Mouse (Mus musculus): ENCODE measurements around the gene Naaladl1. TPM values are rescaled to one million over a fixed set of nuclear protein-coding genes. Genes with fewer than 3 reads are reported as not detected.
"Not testable (repeated sequence)": the region's sequence is repeated elsewhere in the genome, so short reads cannot be mapped to it uniquely, and the experiment has no call there.

Naaladl1 gene
- total RNA-seq, 2 experiments from 2014 or later: 0.73 to 1.1 TPM

DNA sequence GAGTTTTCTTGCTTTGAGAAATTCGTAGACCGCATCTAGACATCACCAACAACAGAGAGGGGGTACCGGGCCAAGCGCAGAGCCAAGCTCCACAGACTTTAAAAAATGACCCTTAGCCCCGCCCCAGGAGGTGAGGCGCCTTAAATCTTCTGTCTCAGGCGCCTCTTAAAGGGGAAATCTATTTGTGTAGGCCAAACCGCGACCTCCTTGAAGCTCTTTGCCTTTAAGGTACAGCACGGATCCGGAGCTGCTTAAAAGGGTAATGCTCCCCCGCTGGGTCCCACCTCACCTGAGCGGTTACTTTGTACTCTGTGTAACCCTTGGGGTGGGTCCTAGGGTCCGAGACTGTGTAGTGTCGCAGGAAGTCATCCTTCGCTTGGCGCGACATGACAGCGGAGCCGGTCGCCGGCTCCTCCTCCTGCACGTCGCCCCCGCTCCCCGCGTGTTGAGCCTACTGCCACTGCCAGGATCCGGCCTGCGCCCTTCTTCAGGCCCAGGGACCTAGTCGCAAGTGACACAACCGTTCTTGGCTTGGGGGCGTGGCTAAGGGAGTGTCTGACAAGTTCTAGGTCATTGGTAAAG, 22.3 kb downstream of the Naaladl1 start, which contains the start of gene Snx15:
Gene Snx15, minus strand, starts transcription at position 545 of the 582 bp plus-strand sequence.
- peak; percentile 70 to 92 for DNase-seq (ENCODE audit: low spot score in 2 of 2)

DNA sequence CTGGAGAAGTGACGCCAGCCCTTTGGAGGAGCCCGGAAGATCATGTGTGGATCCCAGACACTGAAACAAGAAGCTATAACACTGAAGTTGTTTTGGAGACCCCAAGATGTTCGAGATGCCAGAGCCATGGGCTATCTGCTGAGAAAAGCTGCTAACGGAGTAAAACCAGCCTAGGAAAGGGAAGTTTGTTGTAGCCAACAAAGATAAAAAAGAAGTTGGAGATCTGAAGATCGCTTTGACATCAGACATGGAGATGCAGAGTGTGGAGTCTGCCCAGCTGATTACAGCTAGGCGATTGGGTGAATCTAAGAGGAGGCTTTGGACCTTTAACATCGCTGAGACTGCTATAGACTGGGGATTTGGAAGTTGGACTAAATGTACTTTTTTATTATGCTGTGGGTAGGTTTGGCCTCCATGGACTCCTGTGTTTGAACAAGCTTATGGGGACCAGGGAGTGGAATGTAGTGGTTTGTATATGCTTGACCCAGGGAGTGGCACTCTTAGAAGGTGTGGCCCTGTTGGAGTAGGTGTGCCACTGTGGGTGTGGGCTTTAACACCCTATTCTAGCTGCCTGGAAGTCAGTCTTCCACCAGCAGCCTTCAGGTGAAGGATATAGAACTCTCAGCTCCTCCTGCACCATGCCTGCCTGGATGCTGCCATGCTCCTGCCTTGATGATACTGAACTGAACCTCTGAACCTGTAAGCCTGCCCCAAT, 25.0 kb downstream of the Naaladl1 start:
- DNase-seq (ENCODE audit: low spot score in 2 of 2): not testable (repeated sequence)

DNA sequence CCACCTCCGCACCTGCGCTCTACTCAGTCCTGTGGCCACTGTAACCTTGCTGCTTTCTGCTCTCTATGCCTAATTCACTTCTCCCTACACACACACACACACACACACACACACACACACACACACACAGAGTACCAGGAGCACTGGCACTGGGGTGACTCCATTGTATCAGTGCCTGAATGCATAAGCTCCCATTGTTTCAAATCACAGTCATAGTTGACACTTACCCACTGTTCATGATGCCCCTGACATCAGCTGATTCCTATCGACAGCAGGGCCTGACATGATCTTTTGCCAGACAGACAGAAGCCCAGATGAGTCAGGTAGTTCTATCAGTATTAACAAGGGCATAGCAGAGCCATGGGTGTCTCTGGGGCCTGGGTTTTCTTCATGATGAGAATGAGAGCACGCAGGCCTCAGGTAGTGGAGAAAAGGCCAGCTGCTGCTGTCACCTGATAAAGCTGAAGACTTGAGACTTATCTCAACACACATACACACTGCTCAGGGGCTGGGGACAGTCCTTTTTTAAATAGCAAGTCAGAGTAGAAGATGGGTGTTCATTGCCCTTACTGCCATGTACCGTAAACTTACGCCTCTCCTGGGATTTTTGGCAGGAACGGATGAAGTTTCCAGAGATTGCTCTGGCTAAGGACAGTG, 26.7 kb downstream of the Naaladl1 start:
- DNase-seq (ENCODE audit: low spot score in 2 of 2): no peak

DNA sequence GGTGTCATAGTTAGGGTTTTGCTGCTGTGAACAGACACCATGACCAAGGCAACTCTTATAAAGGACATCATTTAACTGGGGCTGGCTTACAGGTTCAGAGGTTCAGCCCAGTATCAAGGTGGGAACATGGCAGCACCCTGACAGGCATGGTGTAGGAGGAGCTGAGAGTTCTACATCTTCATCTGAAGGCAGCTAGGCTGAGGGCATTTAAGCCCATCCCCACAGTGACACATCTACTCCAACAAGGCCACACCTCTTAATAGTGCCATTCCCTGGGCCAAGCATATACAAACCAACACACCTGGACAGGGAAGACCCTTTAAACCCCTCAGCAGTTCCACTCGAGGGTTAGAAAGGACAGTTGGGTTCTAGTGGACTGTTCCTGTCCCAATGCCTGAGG, 27.6 kb downstream of the Naaladl1 start:
- DNase-seq (ENCODE audit: low spot score in 2 of 2): not testable (repeated sequence)

DNA sequence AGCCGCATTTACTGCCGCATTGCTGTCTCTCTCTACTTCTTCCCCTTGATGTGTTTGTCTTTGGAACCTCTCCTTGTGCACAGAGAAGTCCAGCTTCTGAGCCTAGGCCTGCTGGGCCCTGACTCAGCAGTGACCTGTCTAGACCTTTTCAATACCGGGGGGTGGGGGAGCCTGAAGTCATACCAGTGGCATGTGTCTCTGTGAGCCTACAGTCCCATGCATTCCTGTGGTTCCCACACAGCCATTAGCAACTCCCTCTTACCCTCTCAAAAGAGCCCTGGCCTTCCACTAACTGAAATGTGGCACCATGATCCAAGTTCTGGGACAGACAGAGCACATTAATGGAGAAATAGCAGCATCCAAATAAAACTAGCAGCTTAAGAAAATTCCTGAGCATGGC, 30.8 kb downstream of the Naaladl1 start:
- no peak for DNase-seq (ENCODE audit: low spot score in 2 of 2)

DNA sequence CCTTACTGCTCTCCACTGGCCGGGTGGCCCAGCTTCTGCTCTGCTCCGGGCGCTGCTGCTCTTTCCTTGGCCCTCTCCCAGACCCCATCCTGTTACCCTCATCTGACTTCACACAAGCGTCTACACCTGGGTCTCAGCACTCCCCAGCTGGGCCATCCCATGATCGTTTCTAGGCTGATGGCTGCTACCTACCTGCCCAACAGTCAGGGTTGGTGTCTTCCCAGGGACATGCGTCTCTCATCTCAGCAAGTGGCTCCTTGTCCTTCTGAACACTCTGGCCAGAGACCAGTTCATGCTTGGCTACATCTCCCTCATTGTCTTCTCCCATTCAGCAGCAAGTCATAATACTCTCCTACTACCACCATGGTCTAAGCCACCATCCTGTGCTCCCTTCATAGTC, 34.1 kb downstream of the Naaladl1 start:
- no peak for DNase-seq (ENCODE audit: low spot score in 2 of 2)

DNA sequence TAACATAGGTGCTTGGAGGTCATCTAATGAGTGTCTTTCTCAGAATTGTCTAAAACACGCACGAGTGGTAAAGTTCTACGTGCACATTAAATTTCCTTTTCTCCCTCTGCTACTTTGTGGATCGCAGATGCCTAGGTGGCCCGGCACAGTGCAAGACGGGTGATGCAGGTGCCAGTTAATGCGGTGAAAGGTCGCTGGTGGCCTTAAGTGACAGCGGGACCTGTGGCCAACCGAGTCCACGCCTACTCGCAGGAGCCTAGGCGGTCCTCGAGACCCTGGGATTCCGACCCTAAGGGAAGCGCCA, 34.7 kb downstream of the Naaladl1 start:
- DNase-seq (ENCODE audit: low spot score in 2 of 2): peak in 1 of 2 experiments; percentile 28

DNA sequence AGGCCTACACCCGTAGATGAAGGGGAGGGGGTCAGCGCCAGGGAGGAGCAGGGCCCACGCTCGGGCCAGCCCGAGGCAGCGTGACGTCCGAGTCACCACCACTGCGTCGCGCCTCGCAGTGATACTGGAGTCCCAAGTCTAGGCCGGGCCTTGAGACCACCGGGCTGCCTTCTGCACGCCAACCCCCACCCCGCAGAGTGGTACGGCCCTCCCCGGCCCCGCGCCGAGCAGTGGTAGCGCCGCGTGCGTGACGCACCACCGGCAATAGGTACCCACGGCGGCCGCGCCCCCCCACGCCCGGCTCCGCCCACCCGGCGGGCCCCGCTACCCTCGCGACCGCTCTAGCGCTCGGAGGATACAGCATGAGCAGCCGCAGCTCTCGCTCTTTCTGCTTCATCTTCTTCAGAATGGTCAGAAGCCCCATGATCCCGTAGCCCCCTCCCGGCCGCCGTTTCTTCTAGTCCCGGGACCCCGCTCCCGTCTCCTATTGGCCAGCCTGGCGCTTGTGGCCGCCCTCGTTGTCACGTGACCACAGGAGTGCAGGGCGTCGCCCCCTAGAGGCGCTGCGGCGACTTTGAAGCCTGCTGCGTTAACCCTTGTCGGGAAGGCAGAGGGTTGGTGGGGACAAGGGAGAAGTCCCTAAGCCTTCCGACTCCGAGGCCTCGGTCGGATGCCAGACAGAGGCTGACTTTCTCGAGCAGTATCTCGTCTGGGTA, 35.3 kb downstream of the Naaladl1 start, which contains the start of gene Batf2:
Gene Batf2, plus strand, starts transcription at position 306 of the 716 bp plus-strand sequence.
- peak; percentile 74 to 87 for DNase-seq (ENCODE audit: low spot score in 2 of 2)

DNA sequence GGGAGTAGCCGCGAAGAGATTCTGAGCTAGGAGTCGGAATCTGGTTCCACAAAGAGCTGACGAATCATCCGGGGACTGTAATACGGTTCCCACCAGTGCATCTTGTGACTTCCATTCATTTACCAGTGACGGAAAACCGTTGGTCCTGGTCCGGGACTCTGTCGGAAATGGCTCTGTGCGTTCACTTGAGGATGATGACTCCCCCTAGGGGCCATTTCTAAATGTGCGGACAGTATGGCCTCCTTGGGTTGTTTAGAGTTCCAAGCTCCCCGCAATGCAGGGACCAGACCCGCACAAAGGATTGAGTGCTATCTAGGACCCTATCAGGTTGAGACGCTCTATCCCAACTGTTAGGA, 35.8 kb downstream of the Naaladl1 start, which contains the start of gene Arl2:
Gene Arl2, minus strand, starts transcription at position 155 of the 356 bp plus-strand sequence.
- peak; percentile 52 to 59 for DNase-seq (ENCODE audit: low spot score in 2 of 2)

DNA sequence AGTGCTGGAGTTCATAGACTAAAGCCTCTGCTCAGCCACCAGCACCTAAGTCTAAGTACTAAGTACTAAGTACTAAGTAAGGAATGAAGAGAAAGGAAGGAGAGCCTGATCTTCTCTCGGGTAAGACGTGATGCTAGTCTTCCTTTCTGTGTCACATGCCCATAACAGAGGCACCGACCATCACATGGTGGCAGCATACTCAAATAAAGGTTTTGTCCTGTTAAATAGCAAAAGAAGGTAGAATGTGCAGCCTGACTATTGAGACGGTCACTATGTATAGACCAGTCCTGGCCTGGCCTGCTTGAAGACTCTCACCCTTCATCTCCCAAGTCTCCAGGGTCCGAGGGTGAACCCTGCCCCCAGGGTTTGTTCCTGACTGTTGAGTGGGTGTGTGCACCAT, 39.3 kb downstream of the Naaladl1 start:
- no peak for DNase-seq (ENCODE audit: low spot score in 2 of 2)

DNA sequence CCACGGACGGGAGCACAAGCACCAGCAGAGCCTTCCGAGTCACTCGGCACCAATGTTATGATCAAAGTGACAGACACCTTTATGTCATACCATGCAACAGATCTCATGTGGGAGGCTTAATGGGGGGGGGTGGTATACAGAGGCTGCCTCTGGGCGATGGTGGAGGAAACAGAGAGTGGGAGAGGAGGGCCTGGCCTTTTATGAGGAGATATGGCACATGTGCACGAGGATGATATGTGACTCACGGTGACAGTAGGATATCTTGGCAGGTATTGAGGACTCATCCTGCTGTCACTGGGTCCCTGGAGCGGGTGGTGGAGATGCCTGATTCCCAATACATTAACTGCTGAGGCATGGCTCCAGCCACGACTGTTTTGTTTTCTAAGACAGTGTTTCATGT, 49.6 kb downstream of the Naaladl1 start:
- no peak for DNase-seq (ENCODE audit: low spot score in 2 of 2)

DNA sequence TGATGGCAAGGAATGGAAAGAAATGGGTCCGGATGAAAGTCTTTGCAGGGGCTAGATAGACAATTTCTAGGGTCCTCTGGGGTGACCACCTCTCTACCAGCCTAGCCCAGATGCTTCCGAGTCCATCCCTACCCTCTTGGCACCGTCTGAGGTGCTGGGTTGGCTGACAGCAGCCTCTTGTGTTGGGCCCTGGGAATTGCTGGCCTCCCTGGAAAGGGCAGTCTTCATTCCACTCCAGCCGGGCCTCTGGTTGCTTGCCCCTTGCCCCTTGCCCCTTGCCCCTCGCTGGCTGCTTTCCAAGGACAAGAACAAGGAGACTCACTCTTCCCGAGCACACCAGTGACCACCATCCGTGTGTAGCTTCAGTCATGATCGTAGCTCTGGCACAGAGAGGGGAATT, 50.8 kb downstream of the Naaladl1 start:
- no peak for DNase-seq (ENCODE audit: low spot score in 2 of 2)

DNA sequence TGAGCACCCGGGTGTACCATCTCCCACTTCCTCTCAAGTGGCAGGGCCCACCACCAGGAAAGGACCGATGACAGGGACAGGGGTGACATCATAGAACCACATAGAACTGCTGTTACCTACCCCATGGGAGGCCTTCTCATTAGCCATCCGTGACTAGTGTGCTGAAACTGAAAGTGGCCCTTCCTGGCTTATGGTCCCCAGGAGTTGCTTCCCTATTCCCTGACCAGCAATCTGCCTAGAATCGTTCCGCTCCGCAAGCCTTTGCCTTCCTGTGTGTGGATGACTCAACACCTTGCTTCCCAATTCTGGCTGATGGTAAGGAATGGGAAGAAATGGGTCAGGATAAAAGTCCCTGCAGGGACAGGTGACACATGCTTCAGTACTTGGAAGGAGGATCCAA, 51.6 kb downstream of the Naaladl1 start:
- no peak for DNase-seq (ENCODE audit: low spot score in 2 of 2)

DNA sequence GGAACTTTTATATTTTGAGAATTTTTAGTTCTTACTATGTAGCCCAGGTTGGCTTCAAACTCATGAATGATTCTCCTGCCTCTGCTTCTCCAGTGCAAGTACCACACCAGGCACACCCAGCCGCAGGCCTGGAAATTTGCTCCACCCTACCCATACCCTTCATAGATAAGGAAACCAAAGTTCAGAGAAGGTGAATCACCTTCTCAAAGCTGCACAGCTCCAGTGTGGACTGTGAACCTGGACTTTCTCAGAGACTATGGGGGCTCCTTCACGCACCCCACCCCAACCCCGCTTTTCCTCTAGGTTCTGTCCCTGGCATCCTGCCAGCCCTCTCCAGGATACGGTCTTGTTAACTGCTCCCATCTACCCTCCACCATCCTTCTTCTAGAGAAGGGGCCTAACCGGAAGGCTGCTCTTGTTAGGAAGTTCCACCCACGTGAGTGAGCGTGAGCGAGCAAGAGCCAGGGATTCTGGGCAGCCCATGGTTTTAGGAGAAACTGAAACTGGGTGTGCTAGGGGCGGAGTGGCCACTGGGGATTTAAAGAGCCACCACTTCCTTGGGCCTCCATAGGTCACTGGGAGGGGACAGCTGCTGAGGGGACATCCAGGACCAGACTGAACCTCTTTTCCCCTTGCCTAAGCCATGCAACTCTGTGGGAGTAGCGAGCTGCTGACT, 58.4 kb downstream of the Naaladl1 start:
- no peak for DNase-seq (ENCODE audit: low spot score in 2 of 2)

Other genes with a start within 250 kb of the Naaladl1 start
- gene Frmd8, start 230.5 kb upstream of the Naaladl1 start, total RNA-seq (2021): 10 to 100 TPM; 42.4 to 45.9 TPM
- gene Slc25a45, start 228.0 kb upstream of the Naaladl1 start, total RNA-seq (2021): 10 to 100 TPM; 25.9 to 26.3 TPM
- 1 to 10 TPM; 3.1 TPM for gene Tigd3, start 211.6 kb upstream of the Naaladl1 start, total RNA-seq (2021)
- gene Dpf2, start 192.8 kb upstream of the Naaladl1 start, total RNA-seq (2021): 100 to 1,000 TPM; 158 to 169 TPM
- 10 to 100 TPM; 11.4 TPM for gene Cdc42ep2, start 181.0 kb upstream of the Naaladl1 start, total RNA-seq (2021)
- gene Pola2, start 141.6 kb upstream of the Naaladl1 start, total RNA-seq (2021): 10 to 100 TPM; 35.0 to 37.9 TPM
- not detected for gene Slc22a20, start 119.6 kb upstream of the Naaladl1 start, total RNA-seq (2021)
- gene Capn1, start 89.9 kb upstream of the Naaladl1 start, total RNA-seq (2021): 10 to 100 TPM; 28.5 to 43.9 TPM
- gene Syvn1, start 59.2 kb upstream of the Naaladl1 start, total RNA-seq (2021): 10 to 100 TPM; 45.8 to 48.1 TPM
- 10 to 100 TPM; 55.6 to 63.5 TPM for gene Mrpl49, start 48.0 kb upstream of the Naaladl1 start, total RNA-seq (2021)
- 1,000 to 10,000 TPM; 1,446 to 1,549 TPM for gene Fau, start 47.9 kb upstream of the Naaladl1 start, total RNA-seq (2021)
- 10 to 100 TPM; 28.0 to 31.0 TPM for gene Znhit2, start 44.6 kb upstream of the Naaladl1 start, total RNA-seq (2021)
- 10 to 100 TPM; 17.0 to 25.1 TPM for gene Tm7sf2, start 37.4 kb upstream of the Naaladl1 start, total RNA-seq (2021)
- 10 to 100 TPM; 80.2 to 83.4 TPM for gene Vps51, start 28.6 kb upstream of the Naaladl1 start, total RNA-seq (2021)
- not detected for gene Tmem262, start 25.7 kb upstream of the Naaladl1 start, total RNA-seq (2021)
- gene Gm28374, start 23.5 kb upstream of the Naaladl1 start, total RNA-seq (2021): under 1 TPM in 1 of 2 experiments, not detected in 1; 0.95 TPM
- gene Zfpl1, start 20.8 kb upstream of the Naaladl1 start, total RNA-seq (2021): 10 to 100 TPM; 49.6 to 52.9 TPM
- 10 to 100 TPM; 12.4 to 13.7 TPM for gene Cdca5, start 20.8 kb upstream of the Naaladl1 start, total RNA-seq (2021)
- gene AC131692.1, start 11.4 kb upstream of the Naaladl1 start, total RNA-seq (2021): under 1 TPM; 0.62 to 0.98 TPM
- gene Sac3d1, start 12.9 kb downstream of the Naaladl1 start, total RNA-seq (2021): 10 to 100 TPM; 18.6 TPM
- 10 to 100 TPM; 27.1 to 27.7 TPM for gene Snx15, start 22.5 kb downstream of the Naaladl1 start, total RNA-seq (2021)
- gene Batf2, start 35.2 kb downstream of the Naaladl1 start, total RNA-seq (2021): 1 to 10 TPM in 1 of 2 experiments, under 1 TPM in 1; 0.81 to 2.0 TPM
- gene Arl2, start 35.8 kb downstream of the Naaladl1 start, total RNA-seq (2021): 10 to 100 TPM; 64.2 to 65.1 TPM
- 1 to 10 TPM; 2.1 to 3.5 TPM for gene Majin, start 78.6 kb downstream of the Naaladl1 start, total RNA-seq (2021)
- 10 to 100 TPM; 40.5 to 50.4 TPM for gene Gpha2, start 120.6 kb downstream of the Naaladl1 start, total RNA-seq (2021)
- 10 to 100 TPM; 68.4 to 71.2 TPM for gene Ppp2r5b, start 130.1 kb downstream of the Naaladl1 start, total RNA-seq (2021)
- gene Atg2a, start 135.9 kb downstream of the Naaladl1 start, total RNA-seq (2021): 10 to 100 TPM; 40.0 to 41.1 TPM
- 10 to 100 TPM; 88.2 to 90.2 TPM for gene Ehd1, start 170.9 kb downstream of the Naaladl1 start, total RNA-seq (2021)
- 10 to 100 TPM; 18.4 to 20.6 TPM for gene Cdc42bpg, start 200.7 kb downstream of the Naaladl1 start, total RNA-seq (2021)
- 10 to 100 TPM; 44.3 to 47.5 TPM for gene Men1, start 229.2 kb downstream of the Naaladl1 start, total RNA-seq (2021)
- gene Map4k2, start 235.4 kb downstream of the Naaladl1 start, total RNA-seq (2021): 10 to 100 TPM; 61.1 to 62.0 TPM

Measured in adrenal gland, postnatal 4 days (tissue).